Mouse (Mus musculus): ENCODE measurements around the gene Cotl1.
"Not testable (repeated sequence)": the region's sequence is repeated elsewhere in the genome, so short reads cannot be mapped to it uniquely, and the experiment has no call there.

The Cotl1 gene

DNA sequence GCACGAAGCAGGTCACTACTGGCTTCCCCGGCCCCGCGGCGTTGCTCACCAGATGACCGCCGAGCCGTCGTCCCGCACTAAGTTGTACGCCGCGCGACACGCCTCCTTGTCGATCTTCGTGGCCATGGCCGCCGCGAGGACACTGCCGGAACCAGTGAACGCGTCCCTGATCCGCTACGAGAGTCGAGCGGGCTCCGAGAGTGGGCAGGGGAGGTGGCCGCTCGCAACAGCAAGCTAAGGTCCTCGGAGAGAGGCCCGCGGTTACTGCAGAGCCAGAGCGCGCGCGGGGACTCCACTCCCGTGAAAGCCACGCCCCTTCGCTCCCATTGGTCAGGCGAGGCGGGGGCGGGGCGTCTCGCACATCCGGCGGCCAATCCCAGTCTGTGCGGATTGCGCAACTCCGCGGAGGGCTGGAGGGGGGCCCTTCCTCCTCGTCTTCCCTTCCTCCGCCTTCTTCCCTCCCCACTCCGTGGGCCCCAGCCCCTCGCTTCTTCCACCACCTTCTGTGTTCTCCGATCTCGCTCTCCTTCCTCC lies at the start of gene Cotl1:
Gene Cotl1, minus strand, starts transcription at position 270 of the 534 bp plus-strand sequence.
- peak; percentile 98 to 99 for DNase-seq

DNA sequence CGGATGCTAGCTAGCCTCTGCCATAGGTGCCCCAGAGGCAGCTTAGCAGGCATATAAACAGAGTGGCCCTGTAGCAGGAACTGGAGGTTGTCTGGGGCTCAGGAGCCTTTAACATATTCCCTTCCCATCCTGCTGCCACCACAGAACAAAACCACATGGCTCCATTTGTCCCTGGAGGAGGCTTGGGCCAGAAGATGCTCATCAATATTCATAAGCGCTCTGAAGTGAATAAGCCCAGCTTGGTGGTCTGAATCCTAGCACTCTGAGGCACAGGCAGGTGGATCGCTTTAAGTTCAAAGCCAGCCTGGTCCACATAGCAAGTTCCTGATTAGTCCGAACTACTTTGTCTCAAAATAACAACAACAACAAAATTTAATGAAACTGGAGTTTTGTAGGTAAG lies 47.7 kb upstream of the Cotl1 start:
- no peak for DNase-seq

DNA sequence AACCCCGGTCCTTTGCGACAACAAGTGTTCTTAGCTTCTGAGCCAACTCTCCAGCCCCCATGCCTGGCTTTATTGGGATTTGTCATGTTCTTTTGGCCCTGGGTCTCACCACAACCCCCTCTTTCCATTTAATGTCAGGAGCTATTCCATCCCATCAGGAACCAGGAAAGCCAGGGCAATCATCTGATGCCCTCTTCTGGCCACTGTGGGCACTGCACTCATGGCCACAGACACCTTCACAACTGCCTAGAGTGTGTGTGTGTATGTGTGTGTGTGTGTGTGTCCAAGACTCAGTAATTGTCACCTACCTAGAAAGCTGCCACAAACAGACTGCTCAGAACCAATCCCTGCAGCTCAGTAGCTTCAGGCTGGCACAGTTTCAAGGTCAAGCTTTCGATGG lies 46.8 kb upstream of the Cotl1 start:
- DNase-seq: peak; percentile 38 to 64

DNA sequence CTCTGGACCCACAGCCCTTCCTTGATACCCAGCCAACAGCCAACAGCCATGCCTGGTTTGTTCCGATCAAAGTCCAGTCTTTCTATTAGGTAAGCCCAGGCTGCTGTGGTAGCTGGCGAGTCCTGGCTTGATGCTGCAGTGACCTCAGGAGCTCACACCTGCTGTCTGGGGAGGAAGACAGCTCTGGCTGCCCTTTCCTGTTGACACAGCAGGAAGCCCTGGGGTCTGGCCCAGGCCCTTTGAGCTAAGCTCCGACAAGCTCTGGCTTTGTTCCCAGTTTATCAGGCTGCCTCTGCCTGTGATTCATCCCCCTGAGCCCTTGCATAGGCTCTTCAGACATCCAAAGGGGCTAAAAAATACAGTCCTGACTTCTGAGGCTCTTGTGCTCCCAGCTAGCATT lies 45.3 kb upstream of the Cotl1 start:
- DNase-seq: peak; percentile 49 to 72

DNA sequence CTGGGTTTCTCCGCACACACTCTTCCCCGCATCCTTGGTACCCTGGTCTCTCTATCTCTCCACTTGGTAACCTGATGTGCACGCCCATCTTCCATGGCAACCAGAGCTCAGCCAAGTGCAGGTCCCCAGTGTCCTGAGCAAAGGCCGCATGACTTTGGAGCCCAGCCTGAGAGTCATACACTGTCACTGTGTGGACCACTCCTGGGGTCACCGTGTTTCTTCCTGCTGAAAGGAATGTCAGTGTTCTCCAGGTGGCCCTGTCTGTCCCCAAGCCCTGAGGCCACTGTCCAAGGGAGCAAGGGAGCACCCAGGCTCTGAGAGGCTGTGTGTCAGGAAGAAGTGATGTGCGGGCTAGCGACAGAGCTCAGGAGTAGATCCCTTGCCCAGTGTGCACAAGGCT lies 42.9 kb upstream of the Cotl1 start:
- DNase-seq: no peak

DNA sequence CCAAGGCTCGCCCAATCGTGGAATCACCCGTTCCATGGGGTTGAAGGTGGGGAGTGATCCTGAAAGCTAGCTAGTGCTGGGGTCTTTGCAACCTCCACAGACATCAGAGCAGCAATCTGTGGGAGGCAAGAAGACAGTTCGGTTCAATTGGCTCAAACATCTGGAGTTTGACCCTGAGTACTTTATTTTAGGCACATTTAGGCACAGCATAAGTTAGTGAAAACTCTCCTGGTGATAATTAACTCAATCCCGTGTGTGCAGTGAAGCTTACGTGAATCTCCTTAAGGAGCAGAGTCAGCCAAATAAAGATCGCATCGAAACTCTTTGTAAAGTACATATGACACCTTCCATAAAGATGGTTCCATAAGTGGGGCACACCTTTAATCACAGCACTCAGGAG lies 41.6 kb upstream of the Cotl1 start:
- no peak for DNase-seq

DNA sequence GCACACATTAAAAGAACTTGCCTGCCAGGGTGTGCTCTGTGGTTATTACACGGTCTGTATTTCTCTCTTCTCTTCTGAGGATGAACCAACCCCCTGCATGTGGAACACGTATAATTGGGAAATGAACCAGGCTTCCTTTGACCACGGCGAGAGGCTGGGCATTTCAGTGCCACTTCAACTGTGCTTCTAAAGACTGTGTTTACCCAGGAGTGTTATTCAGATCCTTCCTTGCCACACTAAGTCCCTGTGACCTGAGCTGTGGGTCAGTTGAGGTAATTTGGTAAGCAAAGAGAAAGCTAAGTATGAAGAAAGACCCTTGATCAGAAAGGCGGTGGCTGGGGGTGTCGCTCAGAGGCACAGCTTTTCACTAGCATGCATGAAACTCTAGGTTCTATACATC lies 41.0 kb upstream of the Cotl1 start:
- DNase-seq: no peak

DNA sequence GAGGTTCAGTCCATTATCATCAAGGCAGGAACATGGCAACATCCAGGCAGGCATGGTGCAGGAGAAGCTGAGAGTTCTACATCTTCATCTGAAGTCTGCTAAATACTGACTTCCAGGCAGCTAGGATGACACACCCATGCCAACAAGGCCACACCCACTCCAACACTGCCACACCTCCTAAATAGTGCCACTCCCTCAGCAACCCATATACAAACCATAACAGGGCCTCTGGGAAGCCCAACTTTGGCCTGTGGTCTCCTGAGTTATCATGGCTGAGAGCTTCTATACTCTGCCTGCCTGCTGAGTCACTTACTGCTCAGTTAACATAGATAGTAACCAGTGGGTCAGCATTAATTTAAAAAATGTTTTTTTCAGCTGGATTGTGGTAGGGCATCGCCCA lies 32.8 kb upstream of the Cotl1 start:
- DNase-seq: no peak

DNA sequence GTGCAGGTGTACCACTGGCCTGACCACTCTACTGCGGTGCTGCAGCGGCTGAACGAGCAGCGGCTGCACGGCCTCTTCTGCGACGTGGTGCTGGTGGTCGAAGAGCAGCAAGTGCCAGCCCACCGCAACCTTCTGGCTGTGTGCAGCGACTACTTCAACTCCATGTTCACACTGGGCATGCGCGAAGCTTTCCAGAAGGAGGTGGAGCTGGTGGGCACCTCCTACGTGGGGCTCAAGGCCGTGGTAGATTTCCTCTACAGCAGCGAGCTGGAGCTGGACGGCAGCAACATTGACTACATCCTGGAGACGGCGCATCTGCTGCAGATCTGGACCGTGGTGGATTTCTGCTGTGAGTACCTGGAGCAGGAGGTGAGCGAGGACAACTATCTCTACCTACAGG lies 29.3 kb upstream of the Cotl1 start:
- DNase-seq: no peak

DNA sequence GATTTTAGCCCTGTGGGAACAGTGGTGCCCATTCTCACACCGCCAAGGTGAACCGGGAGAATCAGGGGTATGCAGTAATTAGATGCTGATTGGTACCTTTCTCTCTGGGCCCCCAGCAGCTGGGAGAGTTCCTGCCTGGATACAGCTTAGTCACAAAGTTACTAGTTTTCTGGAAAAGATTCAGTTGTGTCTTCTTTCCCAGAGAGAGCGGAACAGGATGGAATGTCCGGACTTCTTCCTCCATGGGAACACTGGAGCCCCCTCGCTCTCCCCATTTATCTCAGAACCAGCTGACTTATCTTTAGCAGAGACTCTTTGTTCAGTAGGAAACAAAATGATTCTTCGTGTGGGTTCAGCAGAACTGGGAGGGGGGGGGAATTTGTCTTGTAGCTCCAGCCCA lies 22.4 kb upstream of the Cotl1 start:
- no peak for DNase-seq

DNA sequence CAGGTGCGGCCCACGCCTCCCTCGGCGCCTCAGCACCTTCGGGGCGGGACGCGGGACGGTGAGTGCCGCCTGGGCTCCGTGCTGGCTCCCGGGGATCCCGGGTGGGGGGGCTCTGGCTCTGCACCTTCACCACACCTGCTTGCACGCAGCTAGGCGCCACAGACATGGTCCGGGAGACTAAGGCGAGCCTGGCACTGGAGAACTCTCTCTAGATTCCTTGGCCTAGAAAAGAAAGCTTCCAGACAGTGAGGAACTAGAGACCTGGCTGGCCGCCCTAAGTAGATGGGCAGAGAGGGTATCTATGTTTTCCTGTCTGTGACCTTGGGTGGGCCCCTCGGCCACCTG lies 22.0 kb upstream of the Cotl1 start:
- DNase-seq: no peak

DNA sequence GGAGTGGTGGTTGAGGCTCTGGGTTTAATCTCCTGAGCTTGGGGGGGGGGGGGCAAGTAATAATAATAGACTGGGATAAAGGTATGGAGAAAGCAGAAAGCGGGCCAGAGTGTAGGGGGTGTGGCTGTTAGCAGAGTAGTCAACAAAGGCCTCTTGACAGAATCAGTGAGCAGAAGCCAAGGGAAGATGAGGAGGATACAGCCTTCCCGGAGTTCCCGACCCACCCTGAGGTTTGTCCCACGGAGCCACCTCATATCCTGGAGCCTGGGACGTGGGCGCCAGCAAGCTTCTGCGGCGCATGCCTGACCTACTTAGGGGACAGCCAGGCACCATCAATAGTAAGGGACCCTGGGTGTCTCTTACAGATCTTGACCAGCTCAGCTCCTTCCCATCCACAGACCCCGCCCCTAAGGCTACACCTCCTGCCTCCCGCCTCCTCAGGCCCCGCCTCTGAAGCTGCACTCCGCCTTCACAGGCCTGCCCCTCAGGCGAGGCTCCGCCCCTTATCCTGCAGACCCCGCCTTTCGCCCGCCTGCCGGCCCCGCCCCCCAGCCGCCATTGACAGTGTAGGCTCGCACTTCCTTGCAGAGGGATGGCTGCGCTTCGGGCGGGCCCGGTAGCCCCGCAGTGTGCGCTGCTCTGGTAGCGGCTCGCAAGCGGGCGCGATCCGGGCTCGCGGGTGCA lies 21.5 kb upstream of the Cotl1 start, which contains the start of gene Klhl36:
Gene Klhl36, plus strand, starts transcription at position 561 of the 684 bp plus-strand sequence.
- peak; percentile 98 to 99 for DNase-seq

DNA sequence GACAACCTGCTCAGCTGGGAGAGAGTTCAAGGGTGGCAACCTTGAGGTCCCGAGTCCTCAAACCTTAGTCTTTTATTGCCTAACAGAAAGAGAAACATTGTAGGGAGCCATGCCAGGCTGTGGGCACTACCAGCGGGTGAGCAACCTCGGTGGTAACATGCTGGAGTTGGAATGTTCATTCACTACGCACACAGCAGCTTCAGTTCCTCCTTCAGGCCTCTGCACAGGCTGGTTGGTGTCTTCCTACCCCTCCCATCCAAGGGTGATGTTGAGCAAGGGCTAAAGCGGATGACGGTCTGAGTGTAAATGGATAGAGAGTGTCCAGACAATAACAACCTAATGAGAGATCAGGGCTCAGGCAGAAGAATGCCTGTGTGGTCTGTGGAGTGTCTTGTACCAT lies 17.4 kb upstream of the Cotl1 start:
- no peak for DNase-seq

DNA sequence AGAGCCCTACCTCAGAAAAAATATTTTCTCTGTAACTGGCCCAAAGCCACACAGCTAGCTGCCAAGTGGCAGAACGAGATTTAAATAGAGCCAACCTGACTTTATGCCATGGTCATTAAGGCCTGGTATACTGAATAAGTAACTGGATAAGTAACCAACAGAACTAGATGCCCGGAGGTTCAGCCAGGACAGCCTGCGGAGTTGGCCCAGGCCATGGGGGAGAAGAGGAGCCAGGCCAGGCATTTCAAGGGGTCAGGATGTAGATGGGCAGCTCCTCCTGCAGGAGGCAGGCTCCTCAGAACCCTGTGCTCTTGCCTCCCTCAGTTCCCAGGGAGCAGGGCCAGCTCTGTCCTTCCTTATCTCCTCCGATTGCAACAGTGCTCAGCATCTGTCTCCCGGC lies 15.3 kb upstream of the Cotl1 start:
- DNase-seq: no peak

DNA sequence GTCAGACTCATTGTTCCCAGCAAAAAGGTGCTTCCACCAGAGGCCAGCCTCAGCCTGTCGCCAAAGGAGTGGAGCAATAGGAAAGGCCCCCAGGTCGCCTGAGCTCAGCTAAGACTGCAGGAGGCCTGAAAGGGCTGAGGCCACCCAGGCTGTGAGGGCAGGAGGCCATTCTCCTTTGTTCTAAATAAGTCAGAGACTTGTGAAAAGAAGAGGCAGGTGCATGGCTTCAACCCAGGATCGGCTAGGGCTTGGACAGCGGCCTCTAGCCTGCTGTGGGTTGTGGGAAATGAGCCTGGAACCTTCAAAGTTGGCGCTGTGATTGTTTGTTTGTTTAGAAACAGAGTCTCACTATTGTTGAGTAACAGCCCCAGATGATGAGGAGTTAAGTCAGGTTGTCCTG lies 13.7 kb upstream of the Cotl1 start:
- no peak for DNase-seq

DNA sequence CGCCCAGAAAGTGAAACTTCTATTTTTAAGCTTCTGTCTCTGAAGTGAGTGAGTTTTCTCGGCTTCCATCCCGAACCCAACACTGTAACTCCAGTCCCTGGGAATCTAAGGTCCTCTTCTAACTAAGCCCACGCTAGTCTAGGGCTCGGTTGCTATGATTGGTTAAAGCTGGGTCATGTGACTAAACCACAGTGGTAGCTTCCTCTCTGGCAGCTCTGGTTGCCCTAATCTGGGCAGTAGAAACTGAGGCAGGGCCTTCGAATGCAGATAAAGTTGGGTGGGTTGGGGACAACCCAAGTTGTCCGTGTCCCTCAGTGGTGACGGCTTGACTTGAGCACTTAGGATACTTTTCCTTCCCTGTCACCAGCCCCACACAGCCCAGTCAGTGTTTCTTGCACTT lies 13.2 kb upstream of the Cotl1 start:
- no peak for DNase-seq

DNA sequence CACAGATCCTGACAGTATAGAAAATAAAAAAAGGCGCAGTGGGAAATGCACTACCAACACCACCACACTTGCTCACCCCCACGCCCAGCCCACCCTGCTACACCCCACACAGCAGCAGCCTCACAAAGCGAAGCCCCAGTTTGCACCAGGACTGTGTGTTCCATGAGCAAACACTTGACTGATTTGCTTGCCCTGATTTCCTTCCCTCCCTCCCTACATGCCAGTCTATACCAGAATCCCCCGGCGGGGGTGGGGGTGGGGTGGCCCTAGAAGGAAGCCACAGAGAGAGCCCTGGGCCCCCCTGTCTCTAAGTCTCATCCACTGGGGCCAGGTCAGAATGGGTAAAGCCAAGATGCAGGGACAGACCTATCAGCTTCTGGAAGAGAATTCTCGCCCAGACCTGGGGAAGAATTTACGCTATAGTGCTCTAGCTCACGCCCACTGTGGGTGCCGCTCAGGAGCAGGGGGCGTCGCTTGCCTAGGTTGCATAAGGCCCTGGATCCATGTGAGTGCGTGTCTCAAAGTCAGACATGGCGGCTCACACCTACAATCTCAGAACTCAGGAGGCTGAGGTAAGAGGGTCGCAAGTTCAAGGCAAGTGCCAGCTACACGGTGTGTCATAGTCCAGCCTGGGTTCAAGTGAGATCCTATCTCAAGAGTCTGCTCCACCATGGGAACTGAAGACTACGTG lies 7.0 kb upstream of the Cotl1 start:
- no peak for DNase-seq

DNA sequence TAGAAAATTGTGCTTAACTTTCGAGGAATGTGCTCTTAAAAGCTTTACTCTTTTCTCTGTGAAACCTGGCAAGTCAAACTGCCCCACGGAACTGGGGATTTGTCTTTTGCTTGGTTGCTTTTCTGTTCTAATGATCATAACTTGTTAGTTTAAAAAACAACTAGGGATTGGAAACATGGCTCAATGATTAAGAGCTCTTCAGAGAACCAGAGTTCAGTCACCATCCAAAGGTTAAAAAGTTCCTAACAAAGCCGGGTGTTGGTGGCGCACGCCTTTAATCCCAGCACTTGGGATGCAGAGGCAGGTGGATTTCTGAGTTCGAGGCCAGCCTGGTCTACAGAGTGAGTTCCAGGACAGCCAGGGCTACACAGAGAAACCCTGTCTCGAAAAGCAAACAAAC lies 5.4 kb upstream of the Cotl1 start:
- DNase-seq: not testable (repeated sequence)

DNA sequence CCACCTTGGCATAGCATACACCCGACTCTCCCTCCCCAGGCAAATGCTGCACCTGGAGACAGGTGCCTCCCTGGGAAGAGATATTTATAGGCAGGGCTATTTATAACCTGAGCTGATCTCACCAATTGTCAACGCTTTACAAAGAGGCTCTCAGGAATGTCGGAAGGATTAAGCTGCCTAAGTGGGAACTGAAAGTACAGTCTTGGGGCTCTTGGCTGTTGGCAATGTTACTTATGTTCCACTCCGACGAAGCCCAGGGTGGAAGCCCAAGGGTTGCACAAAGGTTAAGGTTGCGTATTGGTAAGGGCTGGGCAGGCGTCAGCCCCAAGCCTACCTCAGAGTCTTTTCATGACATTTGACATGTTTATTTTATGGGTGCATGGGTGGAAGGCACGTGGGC lies 4.2 kb upstream of the Cotl1 start:
- peak in 1 of 2 experiments; percentile 49 for DNase-seq

DNA sequence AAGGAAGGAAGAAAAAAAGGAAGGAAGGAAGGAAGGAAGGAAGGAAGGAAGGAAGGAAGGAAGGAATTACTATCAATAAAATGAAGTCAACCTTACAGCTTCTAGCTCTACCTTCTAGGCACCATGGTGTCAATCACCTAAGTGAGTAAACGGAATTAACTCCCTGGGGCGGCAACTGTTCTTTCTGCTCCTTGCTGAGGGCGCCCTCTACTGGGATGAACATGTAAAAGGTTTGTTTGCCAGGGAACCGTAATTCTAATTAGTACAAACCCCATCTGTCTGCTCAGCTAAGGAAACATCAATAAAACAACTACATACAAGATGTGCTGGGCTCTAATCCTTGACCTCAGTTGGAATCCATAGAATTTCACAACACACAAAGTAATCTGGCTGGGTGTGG lies 3.1 kb upstream of the Cotl1 start:
- DNase-seq: peak; percentile 53 to 87

DNA sequence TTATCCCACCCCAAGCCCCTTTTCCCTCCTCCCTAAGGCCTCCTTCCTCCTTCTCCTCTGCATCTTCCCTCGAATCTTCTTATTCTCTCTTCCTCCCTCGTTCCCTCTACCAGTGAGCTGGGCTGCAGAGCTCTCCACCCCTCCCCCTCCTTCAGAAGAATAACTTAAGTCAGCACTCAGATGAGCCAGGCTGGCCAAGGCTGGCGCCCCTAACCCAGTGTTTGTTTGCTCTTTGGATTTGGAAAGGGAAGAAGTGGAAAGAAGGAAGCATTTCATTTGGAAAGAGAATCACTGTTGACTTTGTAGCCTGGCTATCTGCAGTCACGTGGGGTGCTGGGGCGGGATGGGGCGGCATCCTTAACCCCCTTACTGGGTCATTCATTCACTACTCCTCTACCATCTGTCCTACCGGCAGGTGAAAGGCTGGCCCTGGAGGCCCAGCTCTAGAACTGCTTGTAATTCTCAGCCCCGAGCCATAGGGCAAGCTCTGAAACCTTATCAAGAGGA lies 614 bp upstream of the Cotl1 start:
- no peak for DNase-seq

DNA sequence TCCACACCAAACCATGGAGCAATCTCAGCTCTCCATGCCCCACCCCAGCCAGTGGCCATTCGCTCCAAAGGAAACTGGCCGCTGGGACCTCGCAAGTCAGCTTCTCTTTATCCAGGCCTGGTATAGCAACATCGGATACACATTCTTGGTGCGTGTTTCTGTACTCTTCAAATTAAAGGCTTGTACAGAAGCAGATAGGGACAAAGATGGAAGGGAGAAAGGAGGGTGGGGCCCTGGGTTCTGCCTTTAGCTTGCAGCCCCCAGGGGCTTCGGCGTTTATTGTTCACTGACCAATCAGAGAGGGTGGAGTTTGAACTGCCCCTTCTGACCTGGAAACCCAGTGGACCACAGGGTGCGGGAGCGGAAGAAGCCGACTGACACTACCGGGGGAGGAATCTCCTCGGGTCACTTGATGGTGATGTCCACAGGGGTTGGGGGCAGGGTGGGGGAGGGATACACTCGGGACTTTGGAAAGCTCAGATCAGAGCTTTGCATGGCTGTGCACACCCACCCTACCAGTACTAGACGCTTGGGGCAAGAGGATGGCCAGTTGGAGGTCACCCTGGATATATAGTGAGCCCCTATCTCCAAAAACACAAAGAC lies 824 bp downstream of the Cotl1 start:
- DNase-seq: peak in 1 of 2 experiments; percentile 47

DNA sequence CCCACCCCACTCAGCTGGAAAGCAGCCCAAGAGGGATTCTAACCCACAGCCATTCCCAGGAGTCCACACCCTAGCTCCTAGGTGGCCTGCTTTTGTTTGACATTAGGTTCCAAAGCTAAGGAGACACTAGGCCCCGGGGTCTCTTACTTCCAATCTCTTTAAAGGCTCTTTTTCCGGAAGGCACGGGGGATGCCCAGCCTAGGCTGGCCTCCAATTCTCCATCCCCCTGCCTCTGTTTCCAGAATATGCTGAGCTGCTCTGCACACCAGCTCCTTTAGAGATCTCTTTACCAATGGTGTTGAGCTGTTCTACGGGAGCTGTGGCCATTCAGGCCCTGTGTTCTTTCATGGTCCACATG lies 1.4 kb downstream of the Cotl1 start:
- no peak for DNase-seq
